In the genomic region with DNA sequence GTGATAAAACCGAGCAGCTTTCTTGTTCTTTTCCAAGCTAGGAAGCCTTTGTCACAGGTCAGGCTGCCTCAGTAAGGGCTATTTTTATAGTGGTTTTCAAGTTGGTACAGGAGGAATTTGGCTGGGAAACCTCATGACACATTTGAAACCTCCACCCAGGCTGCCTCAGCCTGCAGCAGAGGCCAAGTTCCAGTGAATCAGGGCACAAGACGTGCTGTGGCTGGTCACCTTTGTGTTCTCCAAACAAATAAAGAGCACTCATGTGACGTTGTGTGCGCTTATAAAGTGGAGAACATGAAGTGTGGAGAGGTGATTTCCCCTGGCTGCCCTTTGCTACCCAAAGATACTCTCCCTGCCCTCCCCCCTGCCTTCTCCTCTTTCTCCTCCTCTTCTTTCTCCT, we compare ENCODE assay signal across 8 mouse cellular contexts. TPM values are rescaled to one million over a fixed set of nuclear protein-coding genes. Genes with fewer than 3 reads are reported as not detected.
DNase-seq lines count a peak whose midpoint lies in the region; ATAC-seq and TF ChIP-seq lines count a peak whose summit lies in the region.

No protein-coding gene starts in this region.

- no peaks in the 10 kb centered on the region for H3K79me2 ChIP-seq in CH12.LX (replicated peaks; ENCODE audit: control insufficient read depth, extremely low read depth, insufficient read depth, poor library complexity, severe bottlenecking)

- WGBS in kidney, embryonic 15.5 days, result 18% methylated on average over 4 of the region's 4 CpGs
- WGBS in stomach, embryonic 15.5 days, result 25% methylated on average over 4 of the region's 4 CpGs
- 40% methylated on average over 4 of the region's 4 CpGs for WGBS in hindbrain, postnatal 0 days

- no peak overlapping the region for H3K27ac ChIP-seq in CH12.LX (ENCODE audit: insufficient read depth, low read depth)
- peak overlapping the region; percentile 37; the same call in 1 of the 2 replicates for H3K27ac ChIP-seq in kidney, embryonic 15.5 days
- peak overlapping the region; percentile 64 for H3K27ac ChIP-seq in stomach, embryonic 15.5 days
- H3K27ac ChIP-seq in hindbrain, postnatal 0 days, result no peak overlapping the region

- no peak for TF ChIP-seq EP300 in CH12.LX (IDR thresholded peaks at IDR 0.05; ENCODE audit: low read length)

- dilution Hi-C loops in CH12.LX (cut with MboI; ENCODE audit: extremely low pct_ligation_motif_present, extremely low pct_unique_long_range_greater_than_20kb, low sequenced_read_pairs), result no loop called here

- DNase-seq in CH12.LX (ENCODE audit: extremely low read depth), result no peak
- DNase-seq in adrenal gland, adult 18-20 months (ENCODE audit: low spot score in 2 of 2), result peak; percentile 26 to 33
- peak; percentile 15 for DNase-seq in gastrocnemius, postnatal 10 days
- no peak for DNase-seq in spleen, postnatal 14 days (ENCODE audit: low spot score in 2 of 2)
- no peak for DNase-seq in hindbrain, postnatal 0 days (ENCODE audit: low spot score)
- DNase-seq in layer of hippocampus, adult 8-10 months (ENCODE audit: low spot score in 2 of 2), result no peak

- peaks cover 8 to 26% of the 10 kb centered on the region in 2 experiments for H3K4me1 ChIP-seq in CH12.LX (ENCODE audit: control insufficient read depth in 1 of 2, insufficient read depth in 2 of 2)
- peaks cover 3% of the 10 kb centered on the region for H3K4me1 ChIP-seq in kidney, embryonic 15.5 days
- 0 out of 2 replicates have a peak, but pooled peaks cover 2% of the 10 kb centered on the region for H3K4me1 ChIP-seq in stomach, embryonic 15.5 days
- no peaks in the 10 kb centered on the region for H3K4me1 ChIP-seq in hindbrain, postnatal 0 days (ENCODE audit: insufficient read depth, low read length)

- H3K9me3 ChIP-seq in CH12.LX (replicated peaks; ENCODE audit: low read length), result no peaks in the 10 kb centered on the region
- H3K9me3 ChIP-seq in kidney, embryonic 15.5 days (replicated peaks), result no peaks in the 10 kb centered on the region
- H3K9me3 ChIP-seq in stomach, embryonic 15.5 days, result no peaks in the 10 kb centered on the region
- no peaks in the 10 kb centered on the region for H3K9me3 ChIP-seq in hindbrain, postnatal 0 days (ENCODE audit: low read length)

- TF ChIP-seq RAD21 in CH12.LX (IDR thresholded peaks at IDR 0.05; ENCODE audit: low read depth, low read length), result no peak

- H3K4me2 ChIP-seq in CH12.LX (ENCODE audit: insufficient read depth, low read depth, poor library complexity, severe bottlenecking), result no peak overlapping the region
- H3K4me2 ChIP-seq in kidney, embryonic 15.5 days, result no peak overlapping the region
- no peak overlapping the region for H3K4me2 ChIP-seq in stomach, embryonic 15.5 days
- no peak overlapping the region for H3K4me2 ChIP-seq in hindbrain, postnatal 0 days (ENCODE audit: low read depth, low read length)

- no peak for ATAC-seq in kidney, embryonic 15.5 days (replicated peaks; ENCODE audit: low FRiP score)
- peak; percentile 48; the same call in 1 of the 2 replicates for ATAC-seq in stomach, embryonic 15.5 days (ENCODE audit: insufficient read depth, low FRiP score, low read depth)
- no peak for ATAC-seq in hindbrain, postnatal 0 days

- no peaks in the 10 kb centered on the region for H3K27me3 ChIP-seq in CH12.LX (replicated peaks)
- no peaks in the 10 kb centered on the region for H3K27me3 ChIP-seq in kidney, embryonic 15.5 days
- no peaks in the 10 kb centered on the region for H3K27me3 ChIP-seq in stomach, embryonic 15.5 days (replicated peaks)
- no peaks in the 10 kb centered on the region for H3K27me3 ChIP-seq in hindbrain, postnatal 0 days (ENCODE audit: insufficient read depth, low read length)

- TF ChIP-seq CTCF in CH12.LX (conservative IDR thresholded peaks at IDR 0.05 in 1 of 2, IDR thresholded peaks at IDR 0.05 in 1 of 2; ENCODE audit: low read depth in 2 of 2, low read length in 2 of 2), result no peak
- no peak for TF ChIP-seq CTCF in hindbrain, postnatal 0 days (IDR thresholded peaks at IDR 0.05; ENCODE audit: low read depth)

- H3K9ac ChIP-seq in CH12.LX (ENCODE audit: insufficient read depth, low read depth), result no peak overlapping the region
- no peak overlapping the region for H3K9ac ChIP-seq in kidney, embryonic 15.5 days
- no peak overlapping the region for H3K9ac ChIP-seq in stomach, embryonic 15.5 days
- H3K9ac ChIP-seq in hindbrain, postnatal 0 days (replicated peaks; ENCODE audit: low read length), result no peak overlapping the region

- H3K36me3 ChIP-seq in CH12.LX (replicated peaks in 1 of 2; ENCODE audit: control insufficient read depth in 1 of 2, insufficient read depth in 1 of 2, low read length in 1 of 2), result no peaks in the 10 kb centered on the region
- H3K36me3 ChIP-seq in kidney, embryonic 15.5 days, result no peaks in the 10 kb centered on the region
- no peaks in the 10 kb centered on the region for H3K36me3 ChIP-seq in stomach, embryonic 15.5 days
- no peaks in the 10 kb centered on the region for H3K36me3 ChIP-seq in hindbrain, postnatal 0 days (ENCODE audit: insufficient read depth, low read length)

- in situ Hi-C loops in CH12.LX (cut with MboI; ENCODE audit: low pct_ligation_motif_present, low pct_unique_long_range_greater_than_20kb, low sequenced_read_pairs), result no loop called here

- H3K4me3 ChIP-seq in CH12.LX (replicated peaks in 1 of 3; ENCODE audit: low read depth in 2 of 3, low read length in 2 of 3, poor library complexity in 1 of 3), result no peak overlapping the region
- H3K4me3 ChIP-seq in kidney, embryonic 15.5 days (replicated peaks), result no peak overlapping the region
- H3K4me3 ChIP-seq in stomach, embryonic 15.5 days (replicated peaks), result no peak overlapping the region
- no peak overlapping the region for H3K4me3 ChIP-seq in hindbrain, postnatal 0 days (ENCODE audit: low read length)

- no peak for TF ChIP-seq POLR2A in CH12.LX (IDR thresholded peaks at IDR 0.05; ENCODE audit: low read depth, low read length)

TF ChIP-seq in CH12.LX, 34 proteins besides CTCF, POLR2A, EP300 and RAD21:
- TF ChIP-seq BHLHE40 (IDR thresholded peaks at IDR 0.05; ENCODE audit: low read depth, low read length) (peak; percentile 57; the same call in 1 of the 2 replicates), PAX5 (IDR thresholded peaks at IDR 0.05; ENCODE audit: low read length) (no peak)
TF ChIP-seq in CH12.LX: peak in this region for 1.

RNA-seq across cellular contexts. Expression of a gene that starts 8.9 kb away (rescaled TPM):
- 28.0 and 29.2 TPM in 2 replicates for total RNA-seq in CH12.LX (2012; rRNA removed)
- total RNA-seq in CH12.LX (2014; rRNA removed), result 16.1 and 17.7 TPM in 2 replicates
- 33.2 and 35.0 TPM in 2 replicates for polyA plus RNA-seq in CH12.LX (2012; ENCODE audit: insufficient read length, low read depth)
- total RNA-seq in adrenal gland, adult 18-20 months (2021), result 10 to 100 TPM; 40.6 to 41.4 TPM
- total RNA-seq in gastrocnemius, postnatal 10 days (2021), result 10 to 100 TPM; 27.1 to 36.2 TPM
- polyA plus RNA-seq in kidney, embryonic 15.5 days (2015; fragmentation: Nextera tagmentation; extraction: Ambion mirVana), result 17.3 and 19.0 TPM in 2 replicates
- 22.0 and 23.1 TPM in 2 replicates for polyA plus RNA-seq in stomach, embryonic 15.5 days (2015; fragmentation: Nextera tagmentation; extraction: Ambion mirVana)
- total RNA-seq in hindbrain, postnatal 0 days (2014; rRNA removed), result 38.6 and 39.9 TPM in 2 replicates
- 15.4 and 15.9 TPM in 2 replicates for polyA plus RNA-seq in hindbrain, postnatal 0 days (2015; fragmentation: Nextera tagmentation; extraction: Ambion mirVana)
- 100 to 1,000 TPM in 1 of 4 experiments, 10 to 100 TPM in 3; 67.7 to 109 (median 84.9) TPM for total RNA-seq in layer of hippocampus, adult 8-10 months (2022)

Comparison
In these comparisons a context has a peak if more than half of its experiments do, and no peak if none do; other contexts are left out.
1. DNase-seq: peak in adrenal gland, adult 18-20 months (2 of 2) and gastrocnemius, postnatal 10 days (single experiment); none in CH12.LX (single experiment), spleen, postnatal 14 days (0 of 2), hindbrain, postnatal 0 days (single experiment) and layer of hippocampus, adult 8-10 months (0 of 2).
2. H3K27ac ChIP-seq: peak in kidney, embryonic 15.5 days (single experiment) and stomach, embryonic 15.5 days (single experiment); none in CH12.LX (single experiment) and hindbrain, postnatal 0 days (single experiment).